Mouse (Mus musculus): Measurements from ENCODE around the gene Zfp969.
"Not testable (repeated sequence)": the region's sequence is repeated elsewhere in the genome, so short reads cannot be mapped to it uniquely, and the experiment has no call there.

Gene Zfp969

DNA sequence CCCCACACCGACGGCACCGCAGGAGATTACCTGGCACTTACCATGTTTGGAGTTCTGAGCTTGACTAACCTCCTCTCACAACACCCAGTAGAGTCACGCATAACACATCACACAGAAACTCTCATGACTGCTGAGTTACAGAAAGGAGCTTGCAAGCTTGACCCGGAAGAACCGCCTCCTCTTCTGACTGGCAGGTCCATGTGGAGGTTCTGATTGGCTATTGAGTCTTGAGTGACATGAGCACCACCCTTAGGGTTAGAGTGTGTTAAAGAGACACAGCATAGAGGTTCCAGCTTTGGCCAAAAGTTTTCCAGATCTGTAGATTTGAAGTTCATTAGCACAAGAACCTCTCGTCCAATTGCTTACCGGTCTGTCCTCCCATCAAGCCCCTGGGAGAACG, at the start of gene Zfp969:
Gene Zfp969, minus strand, starts transcription at position 101 of the 400 bp plus-strand sequence.
- not testable (repeated sequence) for DNase-seq

DNA sequence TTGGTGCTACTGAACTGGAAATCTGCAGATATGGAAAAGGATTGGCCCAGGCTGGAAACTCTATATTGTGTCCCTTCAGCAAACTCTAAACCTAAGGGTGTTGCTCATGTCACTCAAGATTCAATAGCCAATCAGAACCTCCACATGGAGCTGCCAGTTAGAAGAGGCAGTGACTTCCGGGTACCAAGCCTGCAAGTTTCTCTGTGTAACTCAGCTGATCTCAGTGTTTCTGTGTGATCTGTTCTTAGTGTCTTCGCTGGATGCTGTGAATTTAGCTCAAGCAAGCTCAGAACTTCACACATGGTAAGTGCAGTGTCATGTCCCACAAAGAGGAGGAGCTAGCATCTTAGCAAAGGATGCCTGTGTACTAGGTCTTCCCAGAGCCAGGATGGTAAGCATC, 37.8 kb upstream of the Zfp969 start, which contains the start of gene Gm2007:
Gene Gm2007, plus strand, starts transcription at position 301 of the 400 bp plus-strand sequence.
- not testable (repeated sequence) for DNase-seq

DNA sequence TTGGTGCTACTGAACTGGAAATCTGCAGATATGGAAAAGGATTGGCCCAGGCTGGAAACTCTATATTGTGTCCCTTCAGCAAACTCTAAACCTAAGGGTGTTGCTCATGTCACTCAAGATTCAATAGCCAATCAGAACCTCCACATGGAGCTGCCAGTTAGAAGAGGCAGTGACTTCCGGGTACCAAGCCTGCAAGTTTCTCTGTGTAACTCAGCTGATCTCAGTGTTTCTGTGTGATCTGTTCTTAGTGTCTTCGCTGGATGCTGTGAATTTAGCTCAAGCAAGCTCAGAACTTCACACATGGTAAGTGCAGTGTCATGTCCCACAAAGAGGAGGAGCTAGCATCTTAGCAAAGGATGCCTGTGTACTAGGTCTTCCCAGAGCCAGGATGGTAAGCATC, 59.8 kb downstream of the Zfp969 start, which contains the start of gene Gm11007:
Gene Gm11007, plus strand, starts transcription at position 301 of the 400 bp plus-strand sequence.
- not testable (repeated sequence) for DNase-seq

Measured in cerebellum, adult 11 months (tissue).